Mouse (Mus musculus) frontal cortex, adult (tissue): ENCODE data around the gene Zfp423.

Source experiments
- ATAC-seq: cut with Nextera tagmentation; 2 replicates; pipeline ENCODE4 v1.9.2; 2017; ENCODE audit warnings: mild to moderate bottlenecking, moderate library complexity, mixed read lengths; ENCODE audit not compliant: low TSS enrichment

The Zfp423 gene

DNA sequence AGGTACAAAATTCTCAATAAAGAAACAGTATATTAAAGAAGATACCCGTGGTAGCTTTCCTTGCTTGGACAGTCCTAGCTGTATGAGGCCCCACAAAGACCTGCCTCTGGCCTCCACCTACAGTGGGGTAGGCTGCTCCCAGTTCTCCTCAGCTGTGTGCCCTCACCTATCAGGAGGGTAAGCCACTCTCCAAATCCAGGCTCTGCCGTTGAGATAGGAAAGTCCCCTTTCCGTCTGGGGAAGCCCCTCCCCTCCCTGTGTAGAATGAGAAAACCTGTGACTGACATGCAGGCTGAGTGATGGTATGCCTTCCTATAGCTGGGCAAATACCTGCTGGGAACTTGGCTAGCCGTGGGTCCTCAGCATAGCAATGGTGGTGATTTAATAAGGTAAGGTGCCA, 257.8 kb downstream of the Zfp423 start:
- ATAC-seq, result no peak

- ATAC-seq, result no peak
Observed at GRCm38 (mm10) chr8:87700321-87700720, 259.1 kb downstream of the Zfp423 start.

DNA sequence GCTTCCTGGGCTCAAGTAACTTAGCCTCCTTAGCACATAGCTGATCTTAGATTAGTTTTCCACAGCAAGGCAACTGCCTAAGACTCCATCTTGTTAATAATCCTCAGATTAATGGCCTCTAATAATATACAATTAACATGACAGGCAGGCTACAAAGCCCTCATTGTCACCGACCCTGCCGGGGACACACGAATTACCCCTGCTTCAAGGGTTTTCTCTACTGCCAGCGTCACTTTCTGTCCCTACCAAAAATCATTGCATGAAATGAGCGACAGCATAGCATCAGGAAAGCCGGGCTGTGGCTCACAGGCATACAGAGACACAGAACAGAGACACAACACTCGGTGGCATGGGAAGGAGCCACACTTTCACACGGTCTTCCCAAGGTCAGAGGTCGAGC, 262.3 kb downstream of the Zfp423 start:
- no peak for ATAC-seq

- ATAC-seq, result no peak
Observed at GRCm38 (mm10) chr8:87693741-87694140, 265.7 kb downstream of the Zfp423 start.

GRCm38 (mm10) chr8:87690100-87691095, 269.0 kb downstream of the Zfp423 start:
- ATAC-seq, result peak; percentile 47

- ATAC-seq, result no peak
Observed at GRCm38 (mm10) chr8:87689192-87689591, 270.2 kb downstream of the Zfp423 start.

DNA sequence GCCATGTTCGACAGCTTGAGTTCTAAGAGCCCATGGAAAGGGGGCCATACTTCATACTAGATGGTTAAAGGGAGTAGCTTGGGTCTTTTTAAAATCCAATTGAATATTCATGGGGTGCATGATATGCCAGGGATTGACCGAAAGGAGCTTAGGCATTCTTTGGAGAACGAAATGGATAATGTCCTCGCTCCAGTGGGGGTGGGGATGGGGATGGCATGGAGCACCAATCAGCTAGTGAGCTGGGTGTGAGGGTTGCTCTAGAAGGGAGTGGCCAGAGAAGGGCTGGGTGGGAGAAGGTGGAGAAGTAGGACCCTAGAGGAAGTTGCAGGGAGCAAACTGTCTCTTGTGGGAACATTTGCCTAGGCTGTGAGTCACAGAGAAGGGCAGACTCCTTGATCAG, 271.0 kb downstream of the Zfp423 start:
- no peak for ATAC-seq

DNA sequence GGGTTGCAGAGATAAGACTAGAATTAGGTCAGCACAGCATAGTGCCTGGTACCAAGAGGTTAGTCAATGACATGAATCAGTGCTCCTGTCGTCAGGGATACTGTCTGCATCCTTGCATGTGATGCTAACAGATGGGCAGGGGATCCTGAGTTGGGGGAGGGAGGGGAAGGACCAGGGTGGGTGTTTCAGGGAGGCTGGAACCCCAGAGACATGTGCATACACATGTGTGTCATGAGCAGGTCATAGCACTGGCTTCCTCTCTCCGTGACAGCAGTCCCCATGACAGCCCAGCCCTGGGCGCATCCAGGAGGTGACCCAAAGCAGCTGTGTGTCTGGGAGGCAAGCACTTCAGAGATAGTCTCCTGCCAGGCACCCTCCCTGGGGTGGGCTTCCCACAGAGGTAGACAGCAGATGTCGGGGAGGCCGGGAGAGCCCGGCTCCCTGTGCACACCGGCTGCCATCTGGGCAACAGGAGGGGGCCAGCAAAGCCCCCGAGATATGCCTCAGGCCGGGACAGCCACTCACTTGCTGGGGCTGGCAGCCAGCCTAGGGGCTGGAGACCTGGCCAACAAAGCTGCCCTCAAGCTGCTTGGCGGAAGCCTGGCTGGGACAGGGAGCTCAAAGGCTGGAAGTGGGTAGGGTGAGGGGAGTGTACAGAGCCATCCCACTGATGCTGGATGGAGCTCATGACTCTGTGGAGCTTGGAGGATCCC, 272.3 kb downstream of the Zfp423 start:
- no peak for ATAC-seq

- ATAC-seq, result no peak
Observed at GRCm38 (mm10) chr8:87686026-87686425, 273.4 kb downstream of the Zfp423 start.

DNA sequence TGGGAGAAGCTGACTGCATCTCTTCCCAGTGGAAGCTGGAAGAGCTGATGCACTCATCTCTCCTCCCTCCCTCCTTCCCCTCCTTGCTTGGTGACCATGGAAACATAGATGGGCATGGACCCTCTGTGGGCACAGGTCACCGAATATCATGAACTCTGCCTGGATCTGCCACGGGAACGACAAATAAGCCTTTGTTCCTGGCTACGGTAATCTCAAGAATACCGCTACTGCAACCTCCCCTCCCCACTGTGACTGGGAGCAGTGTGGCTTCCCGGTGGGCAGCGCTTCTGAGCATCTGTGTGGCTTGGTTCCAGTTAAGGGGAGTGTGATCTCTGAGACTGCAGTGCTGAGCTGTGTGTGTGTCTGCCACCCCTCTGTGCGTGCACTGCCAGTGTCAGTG, 274.0 kb downstream of the Zfp423 start:
- no peak for ATAC-seq

DNA sequence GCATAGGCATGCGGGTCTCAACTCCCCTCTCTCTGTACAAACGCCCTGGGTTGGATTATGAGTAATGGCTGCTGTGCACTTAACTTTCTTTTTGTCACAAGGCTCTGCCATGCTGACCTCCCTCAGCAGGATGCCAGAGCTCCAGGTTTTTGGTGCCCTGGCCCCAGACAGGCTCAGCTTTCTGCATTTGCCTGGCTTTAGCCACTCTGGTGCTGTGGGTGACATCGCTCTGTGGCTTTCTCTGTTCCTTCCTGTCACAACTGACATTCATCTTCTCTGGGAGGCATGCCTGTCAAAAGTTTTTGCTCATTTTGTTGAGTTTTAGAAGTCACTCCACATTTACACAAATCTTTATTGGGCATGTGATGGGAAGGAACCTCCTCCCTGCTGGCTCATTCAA, 277.3 kb downstream of the Zfp423 start:
- no peak for ATAC-seq

GRCm38 (mm10) chr8:87680034-87680433, 279.4 kb downstream of the Zfp423 start:
- no peak for ATAC-seq

GRCm38 (mm10) chr8:87679431-87680003, 279.9 kb downstream of the Zfp423 start:
- ATAC-seq, result no peak

DNA sequence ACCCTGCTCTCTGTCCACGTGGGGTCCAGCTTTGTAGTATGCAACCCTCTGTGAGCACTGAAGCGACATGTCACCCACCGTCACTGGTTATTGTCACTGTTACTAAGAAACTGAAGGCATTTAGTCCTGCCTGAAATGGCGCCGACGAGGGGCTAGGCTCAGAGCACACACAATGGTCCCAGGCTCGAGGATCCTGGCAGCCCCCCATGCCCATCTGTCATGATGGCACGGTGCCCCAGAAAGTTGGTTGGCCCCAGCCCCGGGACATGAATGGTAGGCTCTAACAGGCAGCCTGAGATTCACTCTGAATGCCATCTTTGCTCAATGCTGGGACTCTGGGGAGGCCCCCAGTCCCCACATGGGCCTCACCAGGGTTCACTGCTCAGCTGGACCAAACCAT, 284.0 kb downstream of the Zfp423 start:
- no peak for ATAC-seq

- ATAC-seq, result peak; percentile 41; the same call in 1 of the 2 replicates
Observed at GRCm38 (mm10) chr8:87674157-87674556, 285.2 kb downstream of the Zfp423 start.

DNA sequence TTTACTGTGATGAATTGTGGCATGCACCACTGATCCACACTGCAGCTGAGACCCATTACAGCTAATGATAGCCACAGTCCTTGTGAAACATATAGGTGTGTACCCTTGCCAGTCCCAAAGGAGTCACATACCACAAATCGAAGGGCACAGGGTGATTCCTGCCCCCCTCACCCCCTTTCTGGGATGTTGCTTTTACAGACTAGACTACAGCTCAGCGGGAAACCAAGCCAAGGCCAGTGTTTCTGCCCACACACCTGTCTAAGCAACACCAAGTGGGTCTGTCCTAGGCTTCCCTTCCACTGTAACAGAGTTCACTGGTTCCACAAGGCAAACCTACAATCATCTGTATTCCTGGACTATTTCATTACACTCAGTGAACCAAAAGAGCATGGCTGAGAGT, 287.2 kb downstream of the Zfp423 start:
- no peak for ATAC-seq

GRCm38 (mm10) chr8:87671209-87671970, 288.0 kb downstream of the Zfp423 start:
- ATAC-seq, result 0 out of 2 replicates have a peak, but pooled peaks have one; percentile 36

DNA sequence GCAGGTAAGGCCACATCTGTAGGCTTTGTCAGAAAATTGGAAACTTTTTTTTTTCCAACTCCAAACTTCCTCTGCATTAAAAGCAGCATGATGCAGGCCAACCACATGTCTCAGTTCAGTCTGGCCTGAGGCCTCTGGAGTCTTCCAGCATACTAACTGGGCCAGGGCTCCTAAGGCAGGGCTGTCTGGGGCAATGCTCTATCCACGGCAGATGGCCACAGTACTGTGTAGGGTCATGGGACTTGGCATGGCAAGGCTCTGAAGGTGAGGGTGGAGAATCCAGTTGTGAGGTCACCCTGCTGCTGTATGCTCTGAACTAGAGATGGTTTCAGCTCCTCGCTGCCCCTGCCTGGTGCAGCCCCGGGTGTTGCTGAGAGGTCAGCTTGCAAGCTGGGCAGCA, 289.2 kb downstream of the Zfp423 start:
- ATAC-seq, result no peak

DNA sequence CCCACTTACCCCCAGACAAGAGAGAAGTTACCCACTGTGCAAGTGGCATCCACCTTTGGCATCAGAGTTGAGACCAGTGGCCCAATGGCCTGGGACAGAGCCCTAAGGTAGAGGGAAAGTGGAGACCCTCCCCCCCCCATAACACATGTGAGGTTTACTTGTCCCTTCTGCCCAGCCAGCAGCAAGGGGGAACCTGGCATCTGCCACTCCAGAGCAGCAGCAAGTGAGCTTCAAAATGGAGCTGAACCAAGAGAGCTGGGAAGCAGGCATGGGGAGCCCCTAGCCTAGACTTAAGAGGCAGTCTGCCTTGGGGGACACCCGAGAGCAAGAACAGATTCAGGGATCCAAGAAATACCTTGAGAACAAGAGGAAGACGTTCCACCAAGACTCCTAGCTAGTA, 290.7 kb downstream of the Zfp423 start:
- ATAC-seq, result no peak

- peak; percentile 79 for ATAC-seq
Observed at GRCm38 (mm10) chr8:87667914-87668643, 291.3 kb downstream of the Zfp423 start.

- ATAC-seq, result no peak
Observed at GRCm38 (mm10) chr8:87667297-87667696, 292.1 kb downstream of the Zfp423 start.
